Mouse (Mus musculus): ENCODE data around the gene Usp48. TPM values are rescaled to one million over a fixed set of nuclear protein-coding genes. Genes with fewer than 3 reads are reported as not detected.

Usp48 gene
- polyA plus RNA-seq, 1 experiment from 2014 or later, result 84.6 TPM

DNA sequence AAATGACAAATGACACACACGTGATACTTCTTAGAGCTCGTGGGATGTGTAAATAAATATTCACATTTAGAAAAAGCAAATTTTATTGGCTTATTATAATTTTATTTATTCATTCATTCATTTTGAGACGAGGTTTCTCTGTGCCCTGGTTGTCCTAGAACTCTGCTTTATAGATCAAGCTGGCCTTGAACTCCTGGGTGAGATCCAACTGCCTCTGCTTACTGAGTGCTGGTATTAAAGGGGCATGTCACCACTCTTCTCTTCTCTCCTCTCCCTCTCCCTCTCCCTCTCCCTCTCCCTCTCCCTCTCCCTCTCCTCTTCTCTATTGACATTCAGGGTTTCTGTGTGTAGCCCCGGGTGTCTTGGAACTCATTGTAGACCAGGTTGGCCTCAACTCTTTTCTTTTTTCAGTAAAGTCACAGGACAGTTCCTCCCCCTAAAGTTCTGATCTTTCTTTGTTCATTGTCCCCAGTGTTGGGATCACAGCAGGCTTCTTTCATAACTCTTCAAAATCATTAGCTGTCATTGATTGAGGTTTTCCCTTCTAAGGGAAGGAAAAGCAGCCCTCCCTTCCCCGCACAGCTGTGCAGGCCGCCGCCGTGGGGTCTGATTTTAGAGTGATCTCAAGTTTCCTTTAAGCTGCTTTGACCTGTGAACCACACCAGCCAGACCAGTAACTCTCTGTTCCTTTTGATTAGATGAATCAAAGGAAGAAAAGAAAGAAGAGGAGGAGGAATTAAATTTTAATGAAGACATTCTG is 34.1 kb downstream of the Usp48 start:
- 71% methylated on average over 8 of the region's 8 CpGs for WGBS
- Histone ChIP-seq H3K27ac (ENCODE audit: low read depth, low read length) (no peak overlapping the region), H3K27me3 (ENCODE audit: control insufficient read depth, insufficient read depth, low read length) (no peaks in the 10 kb centered on the region), H3K4me3 (ENCODE audit: low read depth, low read length) (no peak overlapping the region), H3K36me3 (ENCODE audit: control insufficient read depth, insufficient read depth, low read length) (peaks cover 25% of the 10 kb centered on the region), H3K4me1 (ENCODE audit: control insufficient read depth, insufficient read depth, low read length) (no peaks in the 10 kb centered on the region), H3K9me3 (ENCODE audit: control insufficient read depth, low read length) (no peaks in the 10 kb centered on the region), H3K4me2 (ENCODE audit: low read depth) (no peak overlapping the region), H3K9ac (ENCODE audit: low read length) (no peak overlapping the region)
- no peak for ATAC-seq (ENCODE audit: insufficient read depth, low FRiP score, low TSS enrichment)
- no peak for DNase-seq (ENCODE audit: low spot score)

DNA sequence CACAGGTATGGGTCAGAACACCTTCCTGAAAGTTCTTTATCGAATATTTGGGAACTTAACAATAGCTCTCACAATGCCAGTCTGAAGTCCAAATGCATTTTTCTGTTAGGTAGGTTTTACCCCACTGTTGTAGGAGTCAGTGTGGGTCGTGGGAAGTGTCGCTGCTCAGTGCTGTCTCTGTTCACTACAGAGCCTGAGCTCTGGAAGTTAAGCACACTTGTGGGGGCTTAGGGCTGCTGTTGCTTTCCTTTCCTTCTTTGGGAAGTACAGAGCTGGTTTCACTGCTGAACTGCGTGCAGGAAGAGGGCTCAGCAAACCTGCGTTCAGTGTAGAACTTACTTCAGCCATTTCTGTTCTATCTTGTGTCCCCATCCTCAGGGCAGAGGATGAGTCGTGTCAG is 34.8 kb downstream of the Usp48 start:
- H3K9ac ChIP-seq (ENCODE audit: low read length), result no peak overlapping the region
- H3K9me3 ChIP-seq (ENCODE audit: control insufficient read depth, low read length), result no peaks in the 10 kb centered on the region
- ATAC-seq (ENCODE audit: insufficient read depth, low FRiP score, low TSS enrichment) (no peak), DNase-seq (ENCODE audit: low spot score) (no peak)
- H3K27ac ChIP-seq (ENCODE audit: low read depth, low read length), result no peak overlapping the region
- no peak overlapping the region for H3K4me3 ChIP-seq (ENCODE audit: low read depth, low read length)
- no peaks in the 10 kb centered on the region for H3K4me1 ChIP-seq (ENCODE audit: control insufficient read depth, insufficient read depth, low read length)
- 94% methylated on average over 6 of the region's 6 CpGs for WGBS
- no peaks in the 10 kb centered on the region for H3K27me3 ChIP-seq (ENCODE audit: control insufficient read depth, insufficient read depth, low read length)
- H3K4me2 ChIP-seq (ENCODE audit: low read depth), result no peak overlapping the region
- peaks cover 23% of the 10 kb centered on the region for H3K36me3 ChIP-seq (ENCODE audit: control insufficient read depth, insufficient read depth, low read length)

DNA sequence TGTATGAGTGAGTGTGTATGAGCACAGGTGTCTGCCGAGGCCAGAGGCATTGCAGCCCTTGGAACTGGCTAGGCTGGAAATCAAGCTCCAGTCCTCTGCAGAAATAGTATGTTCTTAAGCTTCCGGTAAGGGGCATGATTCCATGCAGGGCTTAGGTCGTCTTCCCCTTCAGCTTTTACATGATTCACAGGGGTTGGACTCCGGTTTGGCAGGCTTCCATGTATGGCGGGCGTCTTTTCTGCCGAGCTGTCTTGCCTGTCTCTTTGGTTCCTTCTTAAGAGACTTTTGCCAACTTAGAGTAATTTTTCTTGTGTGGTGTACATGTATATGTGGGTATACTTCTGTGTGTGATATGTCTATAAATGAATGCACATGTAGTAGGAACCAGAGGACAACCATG is 35.8 kb downstream of the Usp48 start:
- Histone ChIP-seq H3K4me2 (ENCODE audit: low read depth) (no peak overlapping the region), H3K27ac (ENCODE audit: low read depth, low read length) (no peak overlapping the region), H3K4me1 (ENCODE audit: control insufficient read depth, insufficient read depth, low read length) (no peaks in the 10 kb centered on the region), H3K4me3 (ENCODE audit: low read depth, low read length) (no peak overlapping the region), H3K9ac (ENCODE audit: low read length) (no peak overlapping the region), H3K36me3 (ENCODE audit: control insufficient read depth, insufficient read depth, low read length) (peaks cover 26% of the 10 kb centered on the region), H3K27me3 (ENCODE audit: control insufficient read depth, insufficient read depth, low read length) (no peaks in the 10 kb centered on the region), H3K9me3 (ENCODE audit: control insufficient read depth, low read length) (no peaks in the 10 kb centered on the region)
- DNase-seq (ENCODE audit: low spot score), result no peak
- ATAC-seq (ENCODE audit: insufficient read depth, low FRiP score, low TSS enrichment), result no peak
- 96% methylated on average over 7 of the region's 7 CpGs for WGBS

DNA sequence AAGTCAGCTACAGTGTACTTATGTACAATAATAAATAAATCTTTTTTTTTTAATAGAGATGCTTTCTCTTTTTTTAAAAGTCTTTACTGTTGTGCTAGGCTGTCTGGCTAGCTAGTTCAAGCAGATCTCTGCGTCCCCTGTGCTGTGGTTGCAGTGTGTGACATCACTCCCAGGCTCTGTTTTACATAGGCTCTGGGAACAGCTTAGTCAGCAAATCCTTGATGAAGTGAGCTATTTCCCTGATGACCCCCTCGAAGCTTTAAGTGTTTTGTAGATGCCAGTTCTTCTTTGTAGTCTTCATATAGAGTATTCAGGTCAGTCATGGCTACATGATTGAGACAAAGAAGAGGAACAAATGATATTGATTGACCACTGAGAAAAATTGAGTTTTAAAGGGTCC is 36.6 kb downstream of the Usp48 start:
- Histone ChIP-seq H3K27ac (ENCODE audit: low read depth, low read length) (no peak overlapping the region), H3K4me2 (ENCODE audit: low read depth) (no peak overlapping the region), H3K4me1 (ENCODE audit: control insufficient read depth, insufficient read depth, low read length) (no peaks in the 10 kb centered on the region), H3K4me3 (ENCODE audit: low read depth, low read length) (no peak overlapping the region), H3K36me3 (ENCODE audit: control insufficient read depth, insufficient read depth, low read length) (peaks cover 20% of the 10 kb centered on the region), H3K9me3 (ENCODE audit: control insufficient read depth, low read length) (no peaks in the 10 kb centered on the region), H3K27me3 (ENCODE audit: control insufficient read depth, insufficient read depth, low read length) (no peaks in the 10 kb centered on the region), H3K9ac (ENCODE audit: low read length) (no peak overlapping the region)
- 92% methylated on average over 2 of the region's 2 CpGs for WGBS
- no peak for DNase-seq (ENCODE audit: low spot score)
- no peak for ATAC-seq (ENCODE audit: insufficient read depth, low FRiP score, low TSS enrichment)

DNA sequence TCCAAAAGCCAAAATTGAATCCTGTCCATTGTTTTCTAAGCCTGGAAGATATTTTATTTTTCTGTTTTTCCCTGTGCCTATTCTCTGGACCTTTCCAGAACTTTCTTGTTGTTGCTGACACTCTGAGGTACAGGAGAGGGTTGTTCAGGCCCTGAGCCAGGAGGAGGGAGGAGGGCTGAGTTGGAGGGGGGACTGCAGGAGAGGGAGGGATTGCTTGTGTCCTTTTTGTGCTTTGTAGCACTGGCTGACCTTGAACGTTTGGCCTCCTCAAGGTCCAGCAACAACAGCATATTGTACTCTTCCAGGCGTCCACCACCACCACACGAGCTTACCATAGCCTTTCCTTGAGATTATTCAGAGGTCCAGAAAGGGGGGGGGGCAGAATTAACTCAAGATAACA is 38.0 kb downstream of the Usp48 start:
- H3K9ac ChIP-seq (ENCODE audit: low read length), result no peak overlapping the region
- no peak overlapping the region for H3K27ac ChIP-seq (ENCODE audit: low read depth, low read length)
- peaks cover 21% of the 10 kb centered on the region for H3K36me3 ChIP-seq (ENCODE audit: control insufficient read depth, insufficient read depth, low read length)
- WGBS, result 77% methylated on average over 3 of the region's 3 CpGs
- H3K4me1 ChIP-seq (ENCODE audit: control insufficient read depth, insufficient read depth, low read length), result no peaks in the 10 kb centered on the region
- DNase-seq (ENCODE audit: low spot score) (no peak), ATAC-seq (ENCODE audit: insufficient read depth, low FRiP score, low TSS enrichment) (no peak)
- H3K27me3 ChIP-seq (ENCODE audit: control insufficient read depth, insufficient read depth, low read length), result no peaks in the 10 kb centered on the region
- H3K9me3 ChIP-seq (ENCODE audit: control insufficient read depth, low read length), result no peaks in the 10 kb centered on the region
- no peak overlapping the region for H3K4me3 ChIP-seq (ENCODE audit: low read depth, low read length)
- no peak overlapping the region for H3K4me2 ChIP-seq (ENCODE audit: low read depth)

DNA sequence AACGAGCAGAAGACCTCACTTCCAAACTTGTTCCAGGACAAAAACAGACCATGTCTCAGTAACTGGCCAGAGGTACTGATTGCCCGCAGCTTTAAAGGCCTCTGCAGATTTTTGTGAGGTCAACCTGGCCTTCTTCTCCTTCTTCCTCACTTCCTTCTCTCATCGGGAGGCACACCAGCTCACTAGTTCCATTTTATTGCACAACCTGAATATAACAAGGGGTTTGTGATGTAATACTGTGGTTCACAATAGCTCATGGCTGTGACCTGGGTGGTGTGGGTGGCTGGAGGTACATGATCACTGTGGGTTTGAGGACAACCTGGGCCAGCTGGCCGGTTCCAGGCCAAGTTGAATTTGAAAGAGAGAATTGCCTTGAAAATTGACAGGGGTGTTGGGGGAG is 39.8 kb downstream of the Usp48 start:
- no peaks in the 10 kb centered on the region for H3K4me1 ChIP-seq (ENCODE audit: control insufficient read depth, insufficient read depth, low read length)
- DNase-seq (ENCODE audit: low spot score) (no peak), ATAC-seq (ENCODE audit: insufficient read depth, low FRiP score, low TSS enrichment) (no peak)
- no peaks in the 10 kb centered on the region for H3K9me3 ChIP-seq (ENCODE audit: control insufficient read depth, low read length)
- H3K9ac ChIP-seq (ENCODE audit: low read length), result no peak overlapping the region
- no peak overlapping the region for H3K27ac ChIP-seq (ENCODE audit: low read depth, low read length)
- H3K36me3 ChIP-seq (ENCODE audit: control insufficient read depth, insufficient read depth, low read length), result peaks cover 21% of the 10 kb centered on the region
- H3K4me3 ChIP-seq (ENCODE audit: low read depth, low read length), result no peak overlapping the region
- H3K4me2 ChIP-seq (ENCODE audit: low read depth), result no peak overlapping the region
- H3K27me3 ChIP-seq (ENCODE audit: control insufficient read depth, insufficient read depth, low read length), result no peaks in the 10 kb centered on the region
- WGBS, result 89% methylated on average over 4 of the region's 4 CpGs

DNA sequence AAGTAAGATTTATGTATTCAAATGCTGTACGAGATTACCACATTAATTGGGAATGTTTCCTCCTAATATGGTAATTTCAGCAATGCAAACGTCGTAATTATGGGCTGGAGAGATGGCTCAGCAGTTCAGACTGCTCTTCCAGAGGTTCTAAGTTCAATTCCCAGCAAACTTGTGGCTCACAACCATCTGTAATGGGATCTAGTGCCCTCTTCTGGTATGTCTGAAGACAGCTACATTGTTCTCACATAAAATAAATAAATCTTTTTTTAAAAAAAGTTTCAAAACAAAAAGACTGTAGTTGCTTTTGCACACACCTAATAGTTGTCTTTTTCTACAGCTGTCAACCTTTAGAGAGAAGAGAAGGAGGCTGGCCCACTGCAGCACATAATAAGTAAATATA is 43.0 kb downstream of the Usp48 start:
- Histone ChIP-seq H3K27ac (ENCODE audit: low read depth, low read length) (no peak overlapping the region), H3K27me3 (ENCODE audit: control insufficient read depth, insufficient read depth, low read length) (no peaks in the 10 kb centered on the region), H3K4me3 (ENCODE audit: low read depth, low read length) (no peak overlapping the region), H3K36me3 (ENCODE audit: control insufficient read depth, insufficient read depth, low read length) (peaks cover 24% of the 10 kb centered on the region), H3K4me2 (ENCODE audit: low read depth) (no peak overlapping the region), H3K9ac (ENCODE audit: low read length) (no peak overlapping the region), H3K9me3 (ENCODE audit: control insufficient read depth, low read length) (no peaks in the 10 kb centered on the region), H3K4me1 (ENCODE audit: control insufficient read depth, insufficient read depth, low read length) (no peaks in the 10 kb centered on the region)
- DNase-seq (ENCODE audit: low spot score) (no peak), ATAC-seq (ENCODE audit: insufficient read depth, low FRiP score, low TSS enrichment) (no peak)
- 89% methylated on average over 3 of the region's 3 CpGs for WGBS

DNA sequence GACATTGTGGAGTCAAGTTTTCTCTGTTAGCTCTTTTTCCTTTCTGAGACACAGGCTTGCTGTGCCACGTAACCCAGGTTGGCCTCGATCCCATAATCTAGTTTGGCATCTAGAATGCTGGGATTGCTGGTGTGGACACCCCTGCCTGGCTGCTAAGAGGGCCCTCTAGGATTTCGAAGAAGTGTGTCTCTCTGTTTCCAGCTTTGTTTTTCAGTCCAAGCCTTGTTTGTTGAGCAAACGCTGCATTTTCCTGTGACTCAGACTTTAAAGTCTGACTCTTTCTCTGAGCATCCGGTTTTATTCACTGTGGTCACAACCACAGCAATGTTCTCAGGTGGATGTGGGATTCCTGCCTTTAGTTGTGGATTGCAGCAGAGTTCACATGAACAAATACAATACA is 48.0 kb downstream of the Usp48 start:
- Histone ChIP-seq H3K36me3 (ENCODE audit: control insufficient read depth, insufficient read depth, low read length) (peaks cover 22% of the 10 kb centered on the region), H3K9ac (ENCODE audit: low read length) (no peak overlapping the region), H3K27me3 (ENCODE audit: control insufficient read depth, insufficient read depth, low read length) (no peaks in the 10 kb centered on the region), H3K9me3 (ENCODE audit: control insufficient read depth, low read length) (no peaks in the 10 kb centered on the region), H3K4me1 (ENCODE audit: control insufficient read depth, insufficient read depth, low read length) (no peaks in the 10 kb centered on the region), H3K27ac (ENCODE audit: low read depth, low read length) (no peak overlapping the region), H3K4me2 (ENCODE audit: low read depth) (no peak overlapping the region), H3K4me3 (ENCODE audit: low read depth, low read length) (no peak overlapping the region)
- 90% methylated on average over 5 of the region's 5 CpGs for WGBS
- no peak for ATAC-seq (ENCODE audit: insufficient read depth, low FRiP score, low TSS enrichment)
- DNase-seq (ENCODE audit: low spot score), result no peak

DNA sequence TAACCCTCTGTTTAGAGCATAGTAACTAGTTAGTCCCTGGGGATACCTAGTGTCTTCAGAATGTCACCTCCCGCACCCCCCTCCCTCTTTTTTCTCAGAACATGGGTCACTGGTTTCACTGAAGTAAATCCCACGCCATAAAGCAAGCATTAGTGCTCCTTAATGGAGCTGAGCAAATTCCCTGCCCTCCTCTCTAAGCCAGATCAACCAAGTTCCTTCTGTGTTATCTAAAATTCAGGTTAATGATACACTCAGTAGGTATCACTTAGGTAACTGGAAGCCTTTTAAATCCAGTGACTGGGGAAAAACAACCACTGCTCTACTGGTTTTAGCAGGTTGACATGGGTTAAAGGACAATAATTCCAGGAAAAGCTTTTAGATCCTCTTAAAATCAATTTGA is 48.5 kb downstream of the Usp48 start:
- H3K36me3 ChIP-seq (ENCODE audit: control insufficient read depth, insufficient read depth, low read length), result peaks cover 24% of the 10 kb centered on the region

More for the DNA sequence above, 48.5 kb downstream of the Usp48 start:
- Histone ChIP-seq H3K4me2 (ENCODE audit: low read depth) (no peak overlapping the region), H3K4me3 (ENCODE audit: low read depth, low read length) (no peak overlapping the region), H3K9me3 (ENCODE audit: control insufficient read depth, low read length) (no peaks in the 10 kb centered on the region), H3K27me3 (ENCODE audit: control insufficient read depth, insufficient read depth, low read length) (no peaks in the 10 kb centered on the region), H3K9ac (ENCODE audit: low read length) (no peak overlapping the region), H3K4me1 (ENCODE audit: control insufficient read depth, insufficient read depth, low read length) (no peaks in the 10 kb centered on the region), H3K27ac (ENCODE audit: low read depth, low read length) (no peak overlapping the region)
- DNase-seq (ENCODE audit: low spot score), result no peak
- 66% methylated on average over 2 of the region's 2 CpGs for WGBS
- ATAC-seq (ENCODE audit: insufficient read depth, low FRiP score, low TSS enrichment), result no peak
